Mouse (Mus musculus) liver, embryonic 14.5 days (tissue): ENCODE measurements around the gene Olfr1215.

Experiments used
- CTCF ChIP-seq: IDR thresholded peaks from 2 replicates; pipeline ENCODE4 v1.5.1; 2016; ENCODE audit warnings: antibody characterized with exemption, low read depth, control low read depth
- EP300 ChIP-seq: IDR thresholded peaks from 2 replicates; pipeline ENCODE4 v1.6.1; 2016; ENCODE audit warnings: antibody characterized with exemption, low read depth

GRCm38 (mm10) chr2:88992553-88992952 lies 14.2 kb downstream of the Olfr1215 start, which contains the start of gene Olfr1214:
- TF ChIP-seq CTCF (no peak), EP300 (no peak)
